Mouse (Mus musculus): ENCODE data around the gene Ubxn11. TPM values are rescaled to one million over a fixed set of nuclear protein-coding genes. Genes with fewer than 3 reads are reported as not detected.

The Ubxn11 gene
- total and polyA plus RNA-seq, 3 experiments = 1.6 to 6.9 (median 2.1) TPM

- peak overlapping the region; percentile 41 for H3K27ac ChIP-seq
- 78% methylated on average over 3 of the region's 3 CpGs for WGBS
- no peak overlapping the region for H3K9ac ChIP-seq (ENCODE audit: low read depth, low read length)
Measured at GRCm38 (mm10) chr4:134165548-134166465, 63.4 kb downstream of the Ubxn11 start.

GRCm38 (mm10) chr4:134166906-134167305 is 64.5 kb downstream of the Ubxn11 start:
- WGBS = 92% methylated on average over 3 of the region's 3 CpGs
- Histone ChIP-seq H3K79me2 (replicated peaks; ENCODE audit: control insufficient read depth, insufficient read depth, low read length) (no peaks in the 10 kb centered on the region; the same call in 1 of the 2 replicates), H3K4me1 (ENCODE audit: control insufficient read depth, insufficient read depth, low read length) (0 out of 2 replicates have a peak, but pooled peaks cover 1% of the 10 kb centered on the region), H3K4me3 (no peak overlapping the region), H3K36me3 (ENCODE audit: control insufficient read depth, insufficient read depth, low read length) (peaks cover 11% of the 10 kb centered on the region), H3K27ac (no peak overlapping the region), H3K27me3 (ENCODE audit: control insufficient read depth, insufficient read depth, low read length) (no peaks in the 10 kb centered on the region), H3K9ac (ENCODE audit: low read depth, low read length) (no peak overlapping the region)
- DNase-seq = no peak
- peak; percentile 38 for TF ChIP-seq CTCF (IDR thresholded peaks at IDR 0.05)
- no peak for TF ChIP-seq POLR2A (IDR thresholded peaks at IDR 0.05; ENCODE audit: insufficient read depth, low read depth, low read length)
- TF ChIP-seq EP300 (IDR thresholded peaks at IDR 0.05; ENCODE audit: insufficient read depth, low read depth, low read length) = no peak
- intact Hi-C loops (cut with DNase I) = no loop called here

More at GRCm38 (mm10) chr4:134165548-134166465, 63.4 kb downstream of the Ubxn11 start:
- H3K4me1 ChIP-seq (ENCODE audit: control insufficient read depth, insufficient read depth, low read length) = 0 out of 2 replicates have a peak, but pooled peaks cover 1% of the 10 kb centered on the region
- H3K4me3 ChIP-seq = no peak overlapping the region
- intact Hi-C loops (cut with DNase I) = no loop called here
- H3K27me3 ChIP-seq (ENCODE audit: control insufficient read depth, insufficient read depth, low read length) = no peaks in the 10 kb centered on the region
- no peak for TF ChIP-seq POLR2A (IDR thresholded peaks at IDR 0.05; ENCODE audit: insufficient read depth, low read depth, low read length)
- DNase-seq = no peak
- no peaks in the 10 kb centered on the region; the same call in 1 of the 2 replicates for H3K79me2 ChIP-seq (replicated peaks; ENCODE audit: control insufficient read depth, insufficient read depth, low read length)
- peaks cover 11% of the 10 kb centered on the region for H3K36me3 ChIP-seq (ENCODE audit: control insufficient read depth, insufficient read depth, low read length)

- 44% methylated on average over 3 of the region's 3 CpGs for WGBS
- Histone ChIP-seq H3K9ac (ENCODE audit: low read depth, low read length) (no peak overlapping the region), H3K4me1 (ENCODE audit: control insufficient read depth, insufficient read depth, low read length) (no peaks in the 10 kb centered on the region), H3K4me3 (no peak overlapping the region), H3K27ac (no peak overlapping the region), H3K36me3 (ENCODE audit: control insufficient read depth, insufficient read depth, low read length) (no peaks in the 10 kb centered on the region), H3K79me2 (replicated peaks; ENCODE audit: control insufficient read depth, insufficient read depth, low read length) (no peaks in the 10 kb centered on the region; the same call in 1 of the 2 replicates), H3K27me3 (ENCODE audit: control insufficient read depth, insufficient read depth, low read length) (no peaks in the 10 kb centered on the region)
- DNase-seq = no peak
- TF ChIP-seq EP300 (IDR thresholded peaks at IDR 0.05; ENCODE audit: insufficient read depth, low read depth, low read length) (no peak), CTCF (IDR thresholded peaks at IDR 0.05) (no peak), POLR2A (IDR thresholded peaks at IDR 0.05; ENCODE audit: insufficient read depth, low read depth, low read length) (no peak)
- intact Hi-C loops (cut with DNase I) = no loop called here
Measured at GRCm38 (mm10) chr4:134172391-134172790, 70.0 kb downstream of the Ubxn11 start.

Other genes with a start within 250 kb of the Ubxn11 start
- gene Rps6ka1, start 214.8 kb upstream of the Ubxn11 start, total RNA-seq (2021) = 1 to 10 TPM; 4.4 to 4.8 TPM
- 5.9 and 7.1 TPM in 2 replicates for gene Rps6ka1, start 214.8 kb upstream of the Ubxn11 start, polyA plus RNA-seq (2012; rRNA removed)
- 100 to 1,000 TPM in 1 of 2 experiments, 10 to 100 TPM in 1; 92.3 to 109 TPM for gene Hmgn2, start 133.9 kb upstream of the Ubxn11 start, total RNA-seq (2021)
- gene Hmgn2, start 133.9 kb upstream of the Ubxn11 start, polyA plus RNA-seq (2012; rRNA removed) = 23.1 and 59.6 TPM in 2 replicates
- gene Dhdds, start 101.7 kb upstream of the Ubxn11 start, total RNA-seq (2021) = 10 to 100 TPM; 28.3 to 28.8 TPM
- gene Dhdds, start 101.7 kb upstream of the Ubxn11 start, polyA plus RNA-seq (2012; rRNA removed) = 21.6 and 34.2 TPM in 2 replicates
- gene Lin28a, start 83.7 kb upstream of the Ubxn11 start, total RNA-seq (2021) = not detected
- gene Lin28a, start 83.7 kb upstream of the Ubxn11 start, polyA plus RNA-seq (2012; rRNA removed) = not detected in 2 replicates
- not detected for gene Zfp683, start 48.7 kb upstream of the Ubxn11 start, total RNA-seq (2021)
- gene Zfp683, start 48.7 kb upstream of the Ubxn11 start, polyA plus RNA-seq (2012; rRNA removed) = not detected in 2 replicates
- not detected for gene Crybg2, start 41.8 kb upstream of the Ubxn11 start, total RNA-seq (2021)
- 0.49 TPM in 1 of 2 replicates, not detected in the other for gene Crybg2, start 41.8 kb upstream of the Ubxn11 start, polyA plus RNA-seq (2012; rRNA removed)
- 1 to 10 TPM; 4.1 to 5.8 TPM for gene Cd52, start 7.5 kb upstream of the Ubxn11 start, total RNA-seq (2021)
- 9.0 and 19.2 TPM in 2 replicates for gene Cd52, start 7.5 kb upstream of the Ubxn11 start, polyA plus RNA-seq (2012; rRNA removed)
- 10 to 100 TPM; 34.3 to 45.7 TPM for gene Sh3bgrl3, start 26.2 kb downstream of the Ubxn11 start, total RNA-seq (2021)
- gene Sh3bgrl3, start 26.2 kb downstream of the Ubxn11 start, polyA plus RNA-seq (2012; rRNA removed) = 98.9 and 139 TPM in 2 replicates
- 10 to 100 TPM; 54.4 to 63.2 TPM for gene Cep85, start 84.5 kb downstream of the Ubxn11 start, total RNA-seq (2021)
- gene Cep85, start 84.5 kb downstream of the Ubxn11 start, polyA plus RNA-seq (2012; rRNA removed) = 52.2 and 73.7 TPM in 2 replicates
- gene Gm7534, start 100.4 kb downstream of the Ubxn11 start, total RNA-seq (2021) = not detected
- not detected in 2 replicates for gene Gm7534, start 100.4 kb downstream of the Ubxn11 start, polyA plus RNA-seq (2012; rRNA removed)
- not detected for gene Catsper4, start 124.8 kb downstream of the Ubxn11 start, total RNA-seq (2021)
- not detected in 2 replicates for gene Catsper4, start 124.8 kb downstream of the Ubxn11 start, polyA plus RNA-seq (2012; rRNA removed)
- gene Cnksr1, start 135.8 kb downstream of the Ubxn11 start, total RNA-seq (2021) = 1 to 10 TPM; 4.1 to 6.7 TPM
- 3.3 and 4.4 TPM in 2 replicates for gene Cnksr1, start 135.8 kb downstream of the Ubxn11 start, polyA plus RNA-seq (2012; rRNA removed)
- not detected for gene E130218I03Rik, start 141.1 kb downstream of the Ubxn11 start, total RNA-seq (2021)
- gene E130218I03Rik, start 141.1 kb downstream of the Ubxn11 start, polyA plus RNA-seq (2012; rRNA removed) = not detected in 2 replicates
- 1 to 10 TPM; 3.3 to 4.3 TPM for gene Zfp593, start 143.0 kb downstream of the Ubxn11 start, total RNA-seq (2021)
- 2.8 and 2.9 TPM in 2 replicates for gene Zfp593, start 143.0 kb downstream of the Ubxn11 start, polyA plus RNA-seq (2012; rRNA removed)
- gene Gm30191, start 144.4 kb downstream of the Ubxn11 start, total RNA-seq (2021) = not detected
- gene Gm30191, start 144.4 kb downstream of the Ubxn11 start, polyA plus RNA-seq (2012; rRNA removed) = not detected in 2 replicates
- 1 to 10 TPM; 5.2 to 5.7 TPM for gene Grrp1, start 151.5 kb downstream of the Ubxn11 start, total RNA-seq (2021)
- gene Grrp1, start 151.5 kb downstream of the Ubxn11 start, polyA plus RNA-seq (2012; rRNA removed) = 10.0 and 11.0 TPM in 2 replicates
- 1 to 10 TPM; 5.3 to 7.6 TPM for gene Pdik1l, start 185.3 kb downstream of the Ubxn11 start, total RNA-seq (2021)
- gene Pdik1l, start 185.3 kb downstream of the Ubxn11 start, polyA plus RNA-seq (2012; rRNA removed) = 1.00 and 4.0 TPM in 2 replicates
- gene Trim63, start 212.6 kb downstream of the Ubxn11 start, total RNA-seq (2021) = 100 to 1,000 TPM; 209 to 210 TPM
- gene Trim63, start 212.6 kb downstream of the Ubxn11 start, polyA plus RNA-seq (2012; rRNA removed) = 142 and 215 TPM in 2 replicates
- under 1 TPM; 0.45 to 0.65 TPM for gene Slc30a2, start 240.6 kb downstream of the Ubxn11 start, total RNA-seq (2021)
- gene Slc30a2, start 240.6 kb downstream of the Ubxn11 start, polyA plus RNA-seq (2012; rRNA removed) = 0.12 and 0.35 TPM in 2 replicates